Mouse (Mus musculus): ENCODE data around the gene Cep152.

Cep152 gene

GRCm38 (mm10) chr2:125624837-125625351, at the start of gene Cep152:
TSS of gene Cep152 (minus strand) at chr2:125625113.
- peak; percentile 94 for DNase-seq (ENCODE audit: low spot score)

GRCm38 (mm10) chr2:125672957-125673631, 48.2 kb upstream of the Cep152 start, which contains the start of gene Eid1:
TSS of gene Eid1 (plus strand) at chr2:125673095.
- DNase-seq (ENCODE audit: low spot score): peak; percentile 69

DNA sequence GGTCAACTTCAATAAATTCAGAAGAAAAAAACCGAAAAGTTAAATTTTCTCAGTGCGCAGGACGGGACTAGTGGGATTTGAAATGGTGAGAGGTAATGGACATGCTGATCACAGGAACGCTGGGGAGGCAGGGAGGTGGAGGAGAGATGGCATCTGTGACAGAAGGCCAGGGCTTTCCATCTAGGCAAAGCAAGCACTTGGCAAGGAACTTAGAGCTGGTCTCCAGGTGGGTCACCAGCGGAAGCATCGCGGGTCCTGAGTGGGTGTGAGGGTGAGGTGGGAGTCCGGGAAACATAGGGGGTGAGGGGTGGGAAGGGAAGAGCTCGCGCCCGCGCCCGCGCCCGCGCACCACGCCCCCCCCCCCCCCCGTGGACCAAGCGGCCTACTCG, 47.6 kb upstream of the Cep152 start:
- DNase-seq (ENCODE audit: low spot score): peak; percentile 3

GRCm38 (mm10) chr2:125670846-125671245, 45.9 kb upstream of the Cep152 start:
- DNase-seq (ENCODE audit: low spot score): peak; percentile 31

DNA sequence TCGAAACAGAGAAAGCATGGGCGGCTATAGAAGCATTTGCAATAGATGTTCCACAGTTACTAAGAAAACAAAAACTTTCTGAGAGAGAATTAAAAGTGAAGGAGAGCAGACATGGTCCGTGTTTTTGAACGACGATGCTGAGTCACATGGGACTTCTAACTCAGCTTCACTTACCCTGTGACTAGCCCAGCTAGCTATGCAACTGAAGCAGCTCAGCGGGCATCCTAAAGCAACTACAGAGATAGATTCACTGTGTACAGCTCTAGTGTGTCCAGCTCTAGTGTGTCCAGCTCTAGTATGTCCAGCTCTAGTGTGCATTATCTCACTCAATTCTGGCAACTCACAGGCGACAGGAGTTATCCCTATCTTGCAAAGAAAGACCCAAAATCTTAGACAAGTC, 42.8 kb upstream of the Cep152 start:
- DNase-seq (ENCODE audit: low spot score): no peak

DNA sequence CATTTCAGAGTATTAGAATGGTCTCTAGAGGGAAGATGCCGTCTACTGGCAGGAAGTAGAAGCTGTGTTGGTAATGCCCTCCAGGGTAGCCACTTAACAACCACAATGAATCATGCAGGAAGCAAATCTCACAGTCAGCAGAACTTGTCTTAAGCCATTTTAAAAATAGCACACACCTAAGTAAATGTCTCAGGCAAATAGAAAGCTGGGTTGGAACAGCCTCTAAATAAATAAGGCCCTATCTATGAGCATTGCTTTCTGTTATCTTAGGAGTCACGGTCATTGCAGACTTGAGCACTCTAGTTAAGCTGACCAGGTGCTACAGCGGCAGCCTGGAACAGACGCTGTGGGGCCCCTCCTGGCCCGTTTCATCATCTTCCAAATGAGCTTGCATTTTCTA, 42.3 kb upstream of the Cep152 start:
- DNase-seq (ENCODE audit: low spot score): peak; percentile 36

GRCm38 (mm10) chr2:125666668-125667067, 41.8 kb upstream of the Cep152 start:
- no peak for DNase-seq (ENCODE audit: low spot score)

GRCm38 (mm10) chr2:125665909-125666308, 41.0 kb upstream of the Cep152 start:
- DNase-seq (ENCODE audit: low spot score): no peak

DNA sequence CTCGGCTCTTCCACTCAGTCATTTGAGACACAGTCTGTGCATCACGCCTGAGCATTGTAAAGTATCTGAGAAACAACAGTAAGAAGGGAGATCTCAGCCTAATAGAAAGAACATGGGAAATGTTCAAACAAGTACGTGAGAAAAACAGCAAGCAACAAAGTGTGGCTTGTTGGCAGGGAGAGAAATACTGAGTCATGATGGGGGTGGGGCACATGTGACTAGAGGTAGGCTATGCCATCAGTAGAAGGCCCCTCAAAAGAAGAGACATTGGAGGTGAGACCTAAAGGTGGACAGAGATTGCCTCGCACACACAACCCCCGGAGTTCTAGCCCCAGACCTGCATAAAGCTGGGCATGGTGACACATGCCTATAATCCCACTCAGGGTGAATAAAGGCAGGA, 40.3 kb upstream of the Cep152 start:
- DNase-seq (ENCODE audit: low spot score): no peak

DNA sequence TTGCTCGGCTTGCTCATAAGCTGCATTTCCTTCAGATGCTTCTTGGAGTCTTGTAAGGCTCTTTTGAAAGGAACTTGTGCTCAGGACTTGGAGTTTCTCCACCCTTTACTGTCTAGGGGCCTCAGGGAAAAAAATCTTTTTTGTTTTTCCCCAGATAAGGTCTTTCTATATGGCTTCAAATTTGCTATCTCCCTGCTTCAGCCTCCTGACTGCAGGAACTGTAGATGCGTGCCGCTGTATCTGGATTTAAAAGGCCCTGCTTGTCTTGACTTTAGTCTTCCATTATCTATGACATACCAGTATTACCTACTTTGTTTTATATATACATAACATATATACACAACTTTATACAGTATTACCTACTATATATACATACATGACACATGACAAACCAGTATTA, 37.6 kb upstream of the Cep152 start:
- DNase-seq (ENCODE audit: low spot score): no peak

DNA sequence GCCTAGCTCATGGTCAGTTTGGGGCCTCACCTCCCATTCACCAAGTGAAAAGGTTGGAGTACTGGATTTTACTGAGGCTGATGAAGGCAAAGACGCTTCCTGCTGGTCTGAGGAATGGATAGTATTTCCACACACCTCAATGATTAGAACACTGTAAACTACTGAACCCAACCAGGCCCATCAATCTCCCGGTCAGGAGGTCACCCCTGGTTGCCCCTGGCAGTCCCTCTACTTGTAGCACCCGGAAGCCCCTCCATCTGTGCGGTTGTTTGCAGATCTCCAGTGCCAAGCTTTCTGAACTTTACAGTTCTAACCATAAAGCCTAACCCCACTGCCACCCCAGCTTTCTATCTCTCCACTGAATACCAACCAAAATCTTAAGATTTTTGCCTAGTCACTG, 36.2 kb upstream of the Cep152 start:
- no peak for DNase-seq (ENCODE audit: low spot score)

DNA sequence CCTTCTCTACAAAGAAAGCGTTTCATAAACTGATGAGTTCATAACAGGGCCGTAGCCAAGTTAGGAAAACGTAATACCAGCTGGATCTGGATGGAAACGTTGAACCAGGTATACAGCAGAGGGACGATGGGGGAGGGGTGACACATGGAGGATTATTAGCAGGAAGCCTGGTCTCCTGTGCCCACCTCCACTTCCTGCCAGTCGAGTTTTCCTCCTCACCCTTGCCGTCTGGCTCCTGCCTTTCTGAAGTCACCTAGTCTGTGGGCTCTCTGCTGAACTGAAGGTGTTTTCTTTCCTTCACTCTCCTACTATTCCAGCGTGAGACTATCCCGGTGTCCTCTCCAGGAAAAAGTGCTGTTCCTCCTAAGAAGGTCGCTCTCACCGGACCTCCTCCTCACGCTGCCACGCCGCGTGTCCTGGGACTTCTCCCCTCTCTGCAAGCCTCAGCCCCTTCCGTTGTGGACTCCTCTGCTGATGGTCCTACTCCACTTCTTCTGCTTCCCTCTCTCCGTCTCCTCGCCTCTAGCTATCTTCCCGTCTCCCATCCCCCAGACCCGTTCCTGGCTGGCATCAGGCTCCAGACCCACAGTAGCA, 35.7 kb upstream of the Cep152 start:
- DNase-seq (ENCODE audit: low spot score): no peak

DNA sequence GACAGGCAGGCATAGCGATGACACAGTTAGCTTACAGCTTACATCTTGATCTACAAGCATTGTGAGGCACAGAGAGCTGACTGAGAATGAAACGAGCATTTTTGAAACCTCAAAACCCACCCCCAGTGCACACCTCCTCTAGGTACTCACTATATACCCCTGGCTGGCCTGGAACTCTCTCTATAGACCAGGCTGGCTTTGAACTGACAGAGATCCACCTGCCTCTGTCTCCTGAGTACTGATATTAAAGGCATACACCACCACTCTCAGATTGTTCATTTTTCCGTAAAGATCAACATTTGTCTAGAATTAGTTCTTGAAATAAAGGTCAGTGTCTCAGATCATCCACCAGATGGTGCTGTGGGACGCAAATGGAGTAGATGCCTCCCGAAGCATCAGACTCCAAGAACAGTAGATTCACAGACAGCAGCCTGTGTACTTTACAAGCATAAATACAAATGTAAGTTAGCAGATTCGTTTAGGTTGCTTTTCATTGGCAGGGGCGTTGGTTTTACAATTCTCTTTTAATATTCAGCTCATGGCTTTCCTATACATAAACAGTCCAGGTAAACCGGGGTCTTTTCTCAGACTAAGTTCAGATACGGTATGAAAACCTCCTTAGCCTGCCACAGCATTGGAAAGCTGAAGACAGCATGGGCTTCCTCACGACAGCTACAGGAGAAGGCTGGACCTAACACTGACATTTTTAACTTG, 35.1 kb upstream of the Cep152 start:
- DNase-seq (ENCODE audit: low spot score): peak; percentile 76

GRCm38 (mm10) chr2:125655391-125655790, 30.5 kb upstream of the Cep152 start:
- DNase-seq (ENCODE audit: low spot score): no peak

GRCm38 (mm10) chr2:125653286-125653685, 28.4 kb upstream of the Cep152 start:
- DNase-seq (ENCODE audit: low spot score): no peak

DNA sequence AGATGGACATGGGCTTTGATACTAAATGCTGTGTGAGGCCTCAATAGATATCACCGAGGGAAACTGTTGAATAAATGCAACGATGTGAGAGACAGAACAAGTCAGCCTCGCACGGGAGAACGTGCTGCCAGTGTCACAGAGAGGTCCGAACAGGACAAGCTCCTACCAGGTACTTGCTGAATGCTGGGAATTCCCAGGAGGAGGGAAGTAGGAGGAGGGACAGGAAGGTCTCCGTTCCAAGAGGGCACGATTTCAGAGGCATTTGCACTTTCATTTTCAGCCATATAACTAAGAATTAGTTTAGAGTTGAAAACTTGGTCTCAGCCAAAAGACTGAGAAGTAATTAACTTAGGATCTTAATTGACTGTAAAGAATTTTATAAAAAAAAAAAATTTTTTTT, 26.6 kb upstream of the Cep152 start:
- no peak for DNase-seq (ENCODE audit: low spot score)

GRCm38 (mm10) chr2:125650742-125651352, 25.9 kb upstream of the Cep152 start:
- no peak for DNase-seq (ENCODE audit: low spot score)

DNA sequence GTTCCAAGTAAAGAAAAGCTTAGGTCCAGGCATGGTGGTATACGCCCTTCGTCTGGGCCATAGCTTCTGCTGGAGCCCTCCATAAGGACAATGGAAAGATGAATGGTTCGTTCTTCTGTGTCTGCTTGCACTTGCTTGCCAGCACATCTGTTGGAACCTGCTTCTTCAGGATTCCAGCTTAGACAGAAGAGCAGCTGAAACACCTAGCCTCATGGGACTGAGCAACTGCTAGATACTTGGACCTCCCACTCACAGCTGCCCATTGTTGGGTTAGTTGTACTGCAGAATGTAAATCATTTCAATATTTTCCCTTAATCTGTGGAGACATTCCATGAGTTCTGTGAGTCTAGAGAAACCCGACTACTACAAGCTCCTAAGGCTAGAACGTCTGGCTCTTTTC, 25.1 kb upstream of the Cep152 start:
- DNase-seq (ENCODE audit: low spot score): no peak

GRCm38 (mm10) chr2:125644912-125645311, 20.0 kb upstream of the Cep152 start:
- DNase-seq (ENCODE audit: low spot score): no peak

- no peak for DNase-seq (ENCODE audit: low spot score)
Observed at GRCm38 (mm10) chr2:125637331-125637730, 12.4 kb upstream of the Cep152 start.

GRCm38 (mm10) chr2:125630010-125630409, 5.1 kb upstream of the Cep152 start:
- no peak for DNase-seq (ENCODE audit: low spot score)

DNA sequence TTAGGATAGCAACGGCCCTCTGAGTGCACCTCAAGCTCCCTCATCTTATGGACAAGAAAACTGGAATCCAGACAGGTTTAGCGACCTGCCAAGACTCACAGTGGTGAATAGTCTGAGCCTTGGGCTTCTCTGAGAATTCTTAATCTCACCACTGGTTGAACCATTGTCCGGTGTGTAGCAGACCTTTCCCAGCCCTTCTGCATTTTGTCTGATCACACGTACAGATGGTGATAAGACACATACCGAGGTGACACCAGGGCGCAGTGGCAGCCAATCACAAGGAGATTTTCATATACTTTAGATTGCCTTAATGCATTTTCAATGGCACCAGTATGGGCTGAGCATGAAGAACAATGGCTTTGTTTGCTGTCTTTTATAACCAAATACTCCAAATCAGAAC, 3.6 kb upstream of the Cep152 start:
- no peak for DNase-seq (ENCODE audit: low spot score)

DNA sequence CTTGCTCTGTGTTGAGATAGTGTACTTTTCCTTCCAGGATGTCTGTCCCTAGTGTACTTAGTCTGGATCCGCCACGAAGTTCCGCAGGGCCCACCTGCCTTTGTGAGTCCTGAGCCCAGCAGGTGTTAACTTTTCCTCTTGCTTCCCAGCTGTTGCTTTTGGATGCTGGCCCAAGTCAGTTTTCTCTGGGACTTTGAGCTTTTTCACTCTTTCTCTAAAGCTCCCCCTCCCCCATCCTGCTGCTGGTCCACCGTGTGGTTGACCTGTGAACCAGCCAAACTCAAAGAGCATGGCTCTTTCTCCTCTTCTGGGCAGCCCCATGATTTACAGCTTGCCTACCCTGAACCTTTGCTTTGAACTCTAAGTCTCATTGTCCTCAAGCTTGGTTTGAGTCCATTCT, 1.6 kb upstream of the Cep152 start:
- DNase-seq (ENCODE audit: low spot score): no peak
